Mouse (Mus musculus): ENCODE measurements at regions not wholly inside any gene's neighbourhood (a gene's known extent, or its start where the extent isn't known, plus 50 kb on each side); places are given as distances from the start of the nearest gene placed in this dataset.

- Histone ChIP-seq H3K9me3 (ENCODE audit: control insufficient read depth, low read length) (no peaks in the 10 kb centered on the region), H3K4me1 (ENCODE audit: control insufficient read depth, insufficient read depth, low read length) (no peaks in the 10 kb centered on the region), H3K4me3 (ENCODE audit: low read depth, low read length) (no peak overlapping the region), H3K9ac (ENCODE audit: low read length) (no peak overlapping the region), H3K27ac (ENCODE audit: low read depth, low read length) (no peak overlapping the region), H3K27me3 (ENCODE audit: control insufficient read depth, insufficient read depth, low read length) (no peaks in the 10 kb centered on the region), H3K36me3 (ENCODE audit: control insufficient read depth, insufficient read depth, low read length) (no peaks in the 10 kb centered on the region), H3K4me2 (no peak overlapping the region)
- ATAC-seq (ENCODE audit: low FRiP score) (no peak), DNase-seq (ENCODE audit: low spot score, missing footprints) (no peak)
- 89% methylated on average over 2 of the region's 2 CpGs for WGBS
Observed at GRCm38 (mm10) chr6:126286201-126286600, 119.5 kb upstream of the Ntf3 start.

GRCm38 (mm10) chr6:126284409-126284808 lies 117.7 kb upstream of the Ntf3 start:
- no peak overlapping the region for H3K4me2 ChIP-seq
- no peaks in the 10 kb centered on the region for H3K36me3 ChIP-seq (ENCODE audit: control insufficient read depth, insufficient read depth, low read length)
- ATAC-seq (ENCODE audit: low FRiP score) (no peak), DNase-seq (ENCODE audit: low spot score, missing footprints) (no peak)
- no peak overlapping the region for H3K27ac ChIP-seq (ENCODE audit: low read depth, low read length)
- no peaks in the 10 kb centered on the region for H3K4me1 ChIP-seq (ENCODE audit: control insufficient read depth, insufficient read depth, low read length)
- H3K9me3 ChIP-seq (ENCODE audit: control insufficient read depth, low read length): no peaks in the 10 kb centered on the region
- no peak overlapping the region for H3K4me3 ChIP-seq (ENCODE audit: low read depth, low read length)
- H3K9ac ChIP-seq (ENCODE audit: low read length): no peak overlapping the region
- H3K27me3 ChIP-seq (ENCODE audit: control insufficient read depth, insufficient read depth, low read length): no peaks in the 10 kb centered on the region
- 78% methylated on average over 7 of the region's 7 CpGs for WGBS

GRCm38 (mm10) chr6:126280352-126280751 lies 113.6 kb upstream of the Ntf3 start:
- DNase-seq (ENCODE audit: low spot score, missing footprints) (no peak), ATAC-seq (ENCODE audit: low FRiP score) (no peak)
- WGBS: 93% methylated on average over 3 of the region's 3 CpGs
- H3K9me3 ChIP-seq (ENCODE audit: control insufficient read depth, low read length): no peaks in the 10 kb centered on the region
- H3K27ac ChIP-seq (ENCODE audit: low read depth, low read length): no peak overlapping the region
- no peak overlapping the region for H3K4me3 ChIP-seq (ENCODE audit: low read depth, low read length)
- no peaks in the 10 kb centered on the region for H3K36me3 ChIP-seq (ENCODE audit: control insufficient read depth, insufficient read depth, low read length)
- no peaks in the 10 kb centered on the region for H3K27me3 ChIP-seq (ENCODE audit: control insufficient read depth, insufficient read depth, low read length)
- H3K9ac ChIP-seq (ENCODE audit: low read length): no peak overlapping the region
- no peaks in the 10 kb centered on the region for H3K4me1 ChIP-seq (ENCODE audit: control insufficient read depth, insufficient read depth, low read length)
- no peak overlapping the region for H3K4me2 ChIP-seq

- no peak overlapping the region for H3K4me3 ChIP-seq (ENCODE audit: low read depth, low read length)
- ATAC-seq (ENCODE audit: low FRiP score) (no peak), DNase-seq (ENCODE audit: low spot score, missing footprints) (no peak)
- 80% methylated on average over 5 of the region's 5 CpGs for WGBS
- H3K4me1 ChIP-seq (ENCODE audit: control insufficient read depth, insufficient read depth, low read length): no peaks in the 10 kb centered on the region
- no peaks in the 10 kb centered on the region for H3K9me3 ChIP-seq (ENCODE audit: control insufficient read depth, low read length)
- no peak overlapping the region for H3K4me2 ChIP-seq
- H3K27ac ChIP-seq (ENCODE audit: low read depth, low read length): no peak overlapping the region
- no peaks in the 10 kb centered on the region for H3K36me3 ChIP-seq (ENCODE audit: control insufficient read depth, insufficient read depth, low read length)
- H3K27me3 ChIP-seq (ENCODE audit: control insufficient read depth, insufficient read depth, low read length): no peaks in the 10 kb centered on the region
- H3K9ac ChIP-seq (ENCODE audit: low read length): no peak overlapping the region
Observed at GRCm38 (mm10) chr6:126245986-126246385, 79.3 kb upstream of the Ntf3 start.

GRCm38 (mm10) chr6:126245431-126245830 lies 78.7 kb upstream of the Ntf3 start:
- Histone ChIP-seq H3K27ac (ENCODE audit: low read depth, low read length) (no peak overlapping the region), H3K9ac (ENCODE audit: low read length) (no peak overlapping the region), H3K36me3 (ENCODE audit: control insufficient read depth, insufficient read depth, low read length) (no peaks in the 10 kb centered on the region), H3K4me2 (no peak overlapping the region), H3K4me3 (ENCODE audit: low read depth, low read length) (no peak overlapping the region), H3K4me1 (ENCODE audit: control insufficient read depth, insufficient read depth, low read length) (no peaks in the 10 kb centered on the region), H3K9me3 (ENCODE audit: control insufficient read depth, low read length) (no peaks in the 10 kb centered on the region), H3K27me3 (ENCODE audit: control insufficient read depth, insufficient read depth, low read length) (no peaks in the 10 kb centered on the region)
- ATAC-seq (ENCODE audit: low FRiP score) (no peak), DNase-seq (ENCODE audit: low spot score, missing footprints) (no peak)
- WGBS: 81% methylated on average over 3 of the region's 3 CpGs

- Histone ChIP-seq H3K27me3 (ENCODE audit: control insufficient read depth, insufficient read depth, low read length) (no peaks in the 10 kb centered on the region), H3K4me1 (ENCODE audit: control insufficient read depth, insufficient read depth, low read length) (no peaks in the 10 kb centered on the region), H3K36me3 (ENCODE audit: control insufficient read depth, insufficient read depth, low read length) (no peaks in the 10 kb centered on the region), H3K9me3 (ENCODE audit: control insufficient read depth, low read length) (no peaks in the 10 kb centered on the region), H3K9ac (ENCODE audit: low read length) (no peak overlapping the region), H3K27ac (ENCODE audit: low read depth, low read length) (no peak overlapping the region), H3K4me2 (no peak overlapping the region), H3K4me3 (ENCODE audit: low read depth, low read length) (no peak overlapping the region)
- ATAC-seq (ENCODE audit: low FRiP score): no peak
- no peak for DNase-seq (ENCODE audit: low spot score, missing footprints)
- WGBS: 87% methylated on average over 2 of the region's 2 CpGs
Observed at GRCm38 (mm10) chr6:126242299-126242698, 75.6 kb upstream of the Ntf3 start.

GRCm38 (mm10) chr6:126240256-126240655 lies 73.5 kb upstream of the Ntf3 start:
- H3K4me2 ChIP-seq: no peak overlapping the region

More at GRCm38 (mm10) chr6:126240256-126240655, 73.5 kb upstream of the Ntf3 start:
- Histone ChIP-seq H3K36me3 (ENCODE audit: control insufficient read depth, insufficient read depth, low read length) (no peaks in the 10 kb centered on the region), H3K9ac (ENCODE audit: low read length) (no peak overlapping the region), H3K4me1 (ENCODE audit: control insufficient read depth, insufficient read depth, low read length) (no peaks in the 10 kb centered on the region), H3K27ac (ENCODE audit: low read depth, low read length) (no peak overlapping the region), H3K27me3 (ENCODE audit: control insufficient read depth, insufficient read depth, low read length) (no peaks in the 10 kb centered on the region), H3K9me3 (ENCODE audit: control insufficient read depth, low read length) (no peaks in the 10 kb centered on the region), H3K4me3 (ENCODE audit: low read depth, low read length) (no peak overlapping the region)
- ATAC-seq (ENCODE audit: low FRiP score) (no peak), DNase-seq (ENCODE audit: low spot score, missing footprints) (no peak)
- WGBS: 53% methylated on average over 1 of the region's 1 CpGs

Data from midbrain, embryonic 11.5 days (tissue).